Mouse (Mus musculus) limb, embryonic 13.5 days (tissue): ENCODE results near the gene Cse1l. TPM values are rescaled to one million over a fixed set of nuclear protein-coding genes. Genes with fewer than 3 reads are reported as not detected.
A peak's percentile ranks its signal among the peaks of the same experiment; 100 is the strongest.

Experiments used
- ATAC-seq: fragments of 200-750 bp; cut with Nextera tagmentation; 2 replicates; pipeline ENCODE4 v1.8.0; 2017; ENCODE audit warnings: low read depth, moderate number of reproducible peaks, moderate TSS enrichment; ENCODE audit not compliant: low FRiP score
- H3K27ac ChIP-seq: fragments of 300-500 bp; sonication (generic); 2 replicates; pipeline ENCODE4 v1.5.1; 2015; ENCODE audit warnings: inconsistent platforms, mild to moderate bottlenecking, moderate library complexity
- H3K27me3 ChIP-seq: fragments of 300-500 bp; sonication (generic); 2 replicates; pipeline ENCODE4 v1.6.1; 2015; ENCODE audit warnings: mild to moderate bottlenecking, inconsistent platforms
- H3K36me3 ChIP-seq: fragments of 300-500 bp; sonication (generic); 2 replicates; pipeline ENCODE4 v1.6.1; 2015; ENCODE audit warnings: inconsistent platforms, mild to moderate bottlenecking, moderate library complexity
- H3K4me1 ChIP-seq: fragments of 300-500 bp; sonication (generic); 2 replicates; pipeline ENCODE4 v1.6.1; 2015; ENCODE audit warnings: inconsistent platforms
- H3K4me2 ChIP-seq: fragments of 300-500 bp; sonication (generic); replicated peaks from 2 replicates; pipeline ENCODE4 v1.6.1; 2015; ENCODE audit warnings: inconsistent platforms, mild to moderate bottlenecking, moderate library complexity
- H3K4me3 ChIP-seq: fragments of 300-500 bp; sonication (generic); 2 replicates; pipeline ENCODE4 v1.5.1; 2015; ENCODE audit warnings: moderate library complexity, mild to moderate bottlenecking, inconsistent platforms
- H3K9ac ChIP-seq: fragments of 300-500 bp; sonication (generic); 2 replicates; pipeline ENCODE4 v1.6.1; 2015; ENCODE audit warnings: mild to moderate bottlenecking, inconsistent platforms
- H3K9me3 ChIP-seq: fragments of 300-500 bp; sonication (generic); 2 replicates; pipeline ENCODE4 v1.6.1; 2016; ENCODE audit warnings: inconsistent platforms
- WGBS: fragments of 180-500 bp; shearing (Covaris S2); methylation state at CpG from one replicate; pipeline ENCODE4 v1.1.7; 2015; 5-methylcytosine and 5-hydroxymethylcytosine counted together
- polyA plus RNA-seq: library from polyadenylated mRNA; unstranded; fragments of >200 nt; fragmentation: Nextera tagmentation; extraction: Ambion mirVana; gene quantifications from 2 replicates; pipeline ENCODE4 v1.2.1, GENCODE M21; 2015

Gene Cse1l
- polyA plus RNA-seq, 1 experiment from 2014 or later: 127 TPM

DNA sequence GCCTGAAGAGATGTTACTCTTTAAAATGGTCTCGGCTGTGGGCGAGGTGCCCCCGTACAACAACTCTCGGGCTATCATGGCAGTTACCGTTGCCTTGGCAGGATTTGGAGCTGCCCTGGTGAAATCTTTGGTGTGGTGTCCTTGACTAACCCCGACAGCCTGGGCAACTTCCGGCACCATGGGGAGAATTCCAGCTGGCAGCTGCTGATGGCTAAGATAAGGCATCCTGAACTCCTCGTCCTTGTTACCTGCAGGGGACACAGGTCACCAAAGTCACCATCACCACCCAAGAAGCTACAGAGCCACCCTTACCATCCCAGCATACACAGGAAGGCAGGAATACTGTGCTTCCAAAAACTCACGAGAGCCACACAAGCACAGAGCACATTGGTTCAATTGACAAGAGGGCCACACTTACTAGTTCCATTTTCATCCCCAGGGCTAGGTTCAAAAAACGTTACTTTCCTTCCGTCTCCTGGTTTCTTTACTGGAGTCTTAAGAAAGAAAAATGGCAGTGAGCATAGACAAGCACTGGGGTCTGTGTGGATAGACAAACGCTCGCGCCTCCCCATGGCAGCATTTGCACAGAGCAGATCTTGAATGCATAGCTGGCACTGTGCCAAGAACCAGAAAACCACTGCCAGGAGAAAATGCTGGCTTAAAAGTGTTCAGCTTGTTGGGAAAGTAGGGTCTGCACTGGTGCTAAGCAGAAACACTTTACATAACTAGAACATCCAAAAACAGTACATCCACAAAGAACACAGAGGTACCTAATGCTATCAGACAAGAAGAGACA, 45.2 kb downstream of the Cse1l start:
- no peak overlapping the region for H3K4me3 ChIP-seq
- no peaks in the 10 kb centered on the region for H3K4me1 ChIP-seq
- no peaks in the 10 kb centered on the region for H3K9me3 ChIP-seq
- peaks cover 97% of the 10 kb centered on the region for H3K36me3 ChIP-seq
- ATAC-seq: no peak
- H3K4me2 ChIP-seq: no peak overlapping the region
- no peak overlapping the region for H3K9ac ChIP-seq
- H3K27me3 ChIP-seq: no peaks in the 10 kb centered on the region
- 84% methylated on average over 14 of the region's 14 CpGs for WGBS
- no peak overlapping the region; the same call in 1 of the 2 replicates for H3K27ac ChIP-seq

DNA sequence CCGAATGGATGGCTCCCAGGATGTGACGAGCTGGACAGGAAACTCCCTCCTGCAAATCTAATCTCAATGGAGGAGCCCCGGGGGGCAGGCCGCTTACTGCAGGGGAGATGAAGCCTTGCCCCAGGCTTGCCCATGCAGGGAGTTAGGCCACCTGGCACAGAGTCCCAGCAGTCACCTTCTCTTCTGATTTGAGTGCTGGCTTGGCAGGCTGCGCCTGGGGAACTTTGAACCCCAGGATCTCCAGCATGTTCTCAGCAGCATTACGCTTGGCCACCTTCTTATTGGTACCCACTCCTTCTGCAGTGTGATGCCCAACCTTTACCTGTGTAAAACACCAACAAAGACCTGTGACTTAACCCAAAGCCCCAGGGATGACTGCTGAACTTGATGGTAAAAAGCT, 46.3 kb downstream of the Cse1l start:
- WGBS: 83% methylated on average over 6 of the region's 6 CpGs
- no peaks in the 10 kb centered on the region for H3K27me3 ChIP-seq
- H3K4me3 ChIP-seq: no peak overlapping the region
- no peak overlapping the region for H3K4me2 ChIP-seq
- no peaks in the 10 kb centered on the region for H3K9me3 ChIP-seq
- H3K4me1 ChIP-seq: no peaks in the 10 kb centered on the region
- ATAC-seq: no peak
- peaks cover 99% of the 10 kb centered on the region for H3K36me3 ChIP-seq
- no peak overlapping the region for H3K27ac ChIP-seq
- H3K9ac ChIP-seq: no peak overlapping the region

DNA sequence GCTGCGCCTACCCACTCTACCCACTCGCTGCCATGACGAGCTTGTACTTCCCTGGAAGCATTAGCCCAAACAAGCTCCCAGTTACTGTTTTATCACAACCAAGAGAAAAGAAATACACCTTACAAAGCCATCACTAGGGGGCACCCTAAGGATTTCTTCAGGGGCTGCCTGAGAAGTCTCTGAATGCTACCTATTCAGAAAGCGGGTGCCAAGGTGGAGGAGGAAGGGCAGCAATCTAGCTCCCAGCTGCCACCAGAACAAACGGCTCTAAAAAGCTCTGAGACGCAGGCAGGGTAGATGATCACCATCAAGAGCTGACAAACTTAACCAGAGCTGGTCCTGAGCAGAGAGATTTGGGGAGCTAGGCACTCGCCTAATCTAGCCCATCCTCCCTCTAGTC, 51.0 kb downstream of the Cse1l start:
- H3K9ac ChIP-seq: no peak overlapping the region
- H3K4me1 ChIP-seq: no peaks in the 10 kb centered on the region
- 63% methylated on average over 7 of the region's 7 CpGs for WGBS
- no peak for ATAC-seq
- peaks cover 96% of the 10 kb centered on the region for H3K36me3 ChIP-seq
- H3K4me3 ChIP-seq: no peak overlapping the region
- H3K9me3 ChIP-seq: no peaks in the 10 kb centered on the region
- no peak overlapping the region for H3K4me2 ChIP-seq
- H3K27me3 ChIP-seq: no peaks in the 10 kb centered on the region
- no peak overlapping the region for H3K27ac ChIP-seq

DNA sequence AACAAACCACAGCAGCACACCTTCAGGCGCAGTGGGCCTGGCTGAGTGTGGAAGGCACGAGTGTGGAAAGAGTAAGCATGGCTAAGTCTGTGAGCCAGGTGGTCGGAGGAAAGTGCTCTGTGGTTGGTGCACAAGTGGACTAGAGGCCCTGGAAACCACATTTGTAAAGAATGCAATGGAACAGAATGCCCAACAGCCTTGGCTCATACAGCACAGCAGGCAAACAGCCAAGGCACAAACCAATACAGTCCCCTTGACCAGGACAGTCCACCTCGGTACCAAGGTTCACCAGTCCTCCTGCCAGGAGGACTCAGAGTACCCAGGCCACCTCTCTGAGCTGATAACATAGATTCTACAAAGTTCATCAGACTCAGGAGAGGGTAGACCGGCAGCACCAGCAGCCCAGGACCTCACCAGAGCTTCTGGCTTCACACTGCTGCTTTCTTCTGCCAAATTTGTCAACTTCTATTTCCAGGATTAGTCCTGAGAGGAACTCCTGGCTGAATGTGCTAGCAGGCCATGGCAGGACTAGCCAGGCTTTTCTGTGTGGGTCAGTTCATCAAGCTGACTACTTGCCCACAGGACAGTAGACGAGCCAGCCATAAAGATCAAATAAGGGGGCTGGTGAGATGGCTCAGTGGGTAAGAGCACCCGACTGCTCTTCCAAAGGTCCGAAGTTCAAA, 54.9 kb downstream of the Cse1l start:
- H3K4me3 ChIP-seq: no peak overlapping the region
- H3K9ac ChIP-seq: no peak overlapping the region
- H3K9me3 ChIP-seq: no peaks in the 10 kb centered on the region
- peaks cover 71% of the 10 kb centered on the region for H3K36me3 ChIP-seq
- H3K4me1 ChIP-seq: no peaks in the 10 kb centered on the region
- 82% methylated on average over 8 of the region's 8 CpGs for WGBS
- no peak overlapping the region for H3K27ac ChIP-seq
- H3K27me3 ChIP-seq: no peaks in the 10 kb centered on the region
- ATAC-seq: no peak
- no peak overlapping the region for H3K4me2 ChIP-seq

DNA sequence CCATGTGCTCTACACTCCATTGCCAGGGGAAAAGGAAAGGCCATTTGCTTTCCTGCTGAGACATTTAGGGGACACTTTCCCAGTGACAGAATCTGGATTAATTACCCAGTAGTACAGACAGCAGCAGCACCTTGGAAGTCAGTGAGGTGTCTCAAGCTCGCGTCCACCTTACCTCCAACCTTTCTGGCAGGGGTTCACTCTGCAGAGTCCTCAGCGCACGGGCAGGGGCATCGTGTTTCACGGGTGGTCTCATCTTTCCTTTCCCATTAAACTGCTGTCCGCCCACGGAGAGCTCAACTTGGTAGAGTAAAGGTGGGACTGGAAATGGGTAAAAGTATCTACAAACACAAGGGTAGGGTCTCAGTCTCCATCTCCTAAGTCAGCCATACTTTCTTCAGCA, 57.4 kb downstream of the Cse1l start:
- no peaks in the 10 kb centered on the region for H3K9me3 ChIP-seq
- no peak overlapping the region for H3K4me2 ChIP-seq
- WGBS: 59% methylated on average over 8 of the region's 8 CpGs
- no peak for ATAC-seq
- H3K27me3 ChIP-seq: no peaks in the 10 kb centered on the region
- no peak overlapping the region for H3K4me3 ChIP-seq
- no peak overlapping the region for H3K9ac ChIP-seq
- H3K27ac ChIP-seq: no peak overlapping the region
- H3K36me3 ChIP-seq: peaks cover 46% of the 10 kb centered on the region
- no peaks in the 10 kb centered on the region for H3K4me1 ChIP-seq

DNA sequence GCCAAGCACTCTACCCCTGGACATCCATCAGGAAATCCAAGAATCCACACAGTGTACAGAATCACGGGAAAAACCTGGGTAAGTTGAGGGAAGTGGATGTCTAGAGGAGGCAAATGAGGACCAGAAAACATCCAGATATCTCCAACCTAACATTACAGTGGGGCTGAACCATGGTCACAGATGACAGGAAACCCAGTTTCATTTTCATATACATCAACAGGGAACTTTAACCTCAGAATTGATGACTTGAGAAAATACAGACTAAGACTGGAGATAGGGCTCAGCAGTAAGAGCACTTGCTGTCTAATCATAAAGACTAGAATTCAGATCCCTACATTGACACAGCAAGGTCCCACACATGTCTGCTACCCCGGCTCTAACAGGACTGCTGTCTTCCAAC, 58.9 kb downstream of the Cse1l start:
- Histone ChIP-seq H3K9ac (no peak overlapping the region), H3K4me2 (no peak overlapping the region), H3K9me3 (no peaks in the 10 kb centered on the region), H3K27me3 (no peaks in the 10 kb centered on the region), H3K27ac (no peak overlapping the region), H3K4me3 (no peak overlapping the region), H3K36me3 (peaks cover 31% of the 10 kb centered on the region), H3K4me1 (no peaks in the 10 kb centered on the region)
- ATAC-seq: no peak
- WGBS: 86% methylated on average over 2 of the region's 2 CpGs

DNA sequence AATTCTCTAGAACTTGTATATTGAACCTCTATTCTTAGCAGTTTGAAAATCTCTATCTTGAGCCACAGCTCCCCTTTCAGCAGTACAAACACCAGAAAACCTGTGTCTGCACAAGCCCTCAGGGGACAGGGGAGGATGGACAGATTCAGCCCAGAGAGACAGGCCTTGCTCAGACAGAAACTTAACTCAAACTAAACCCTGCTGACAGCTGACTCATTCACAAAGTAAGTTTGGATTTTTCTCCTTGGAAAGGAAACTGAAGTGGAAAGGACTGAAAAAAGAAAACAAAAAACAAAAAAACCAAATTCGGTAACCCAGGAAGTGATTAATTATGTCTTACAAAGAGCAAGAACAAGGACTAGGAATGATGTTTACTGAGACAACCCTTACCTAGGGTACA, 67.3 kb downstream of the Cse1l start:
- Histone ChIP-seq H3K9me3 (no peaks in the 10 kb centered on the region), H3K4me3 (no peak overlapping the region), H3K9ac (no peak overlapping the region), H3K27me3 (no peaks in the 10 kb centered on the region), H3K4me1 (peaks cover 42% of the 10 kb centered on the region), H3K4me2 (no peak overlapping the region), H3K27ac (no peak overlapping the region), H3K36me3 (no peaks in the 10 kb centered on the region)
- 53% methylated on average over 1 of the region's 1 CpGs for WGBS
- no peak for ATAC-seq

DNA sequence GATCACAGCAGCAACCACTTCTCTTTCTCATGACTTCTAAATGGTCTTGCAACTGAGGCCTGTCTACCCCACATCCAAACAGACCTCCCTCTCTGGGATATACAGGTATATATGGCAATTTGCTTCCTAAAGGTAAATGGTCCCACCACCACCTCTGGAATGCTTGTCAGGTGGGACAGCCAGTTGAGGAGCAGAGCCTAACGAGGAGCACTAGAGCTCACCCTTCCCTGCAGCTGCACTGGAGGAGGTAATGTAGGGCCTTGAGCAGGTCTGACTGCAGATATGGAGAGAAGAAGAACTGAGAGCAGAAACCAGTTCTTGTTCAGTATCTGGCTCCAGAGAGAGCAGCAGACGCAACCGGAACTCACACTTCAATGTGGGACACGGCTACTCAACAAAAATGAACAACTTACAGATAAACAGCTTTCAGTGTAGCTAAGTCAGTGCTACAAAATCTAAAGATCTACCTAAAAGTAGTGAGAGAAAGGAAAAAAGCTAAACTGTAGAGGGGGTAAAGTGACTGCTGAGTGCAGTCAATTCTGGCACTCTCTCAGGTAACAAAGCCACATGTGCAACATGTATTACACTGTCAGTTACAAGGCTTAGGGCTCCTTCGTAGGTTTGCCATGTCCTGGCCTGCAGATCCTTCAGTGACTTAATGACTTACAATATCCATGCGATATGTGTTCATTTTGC, 68.5 kb downstream of the Cse1l start:
- Histone ChIP-seq H3K36me3 (no peaks in the 10 kb centered on the region), H3K4me1 (peaks cover 43% of the 10 kb centered on the region), H3K9me3 (no peaks in the 10 kb centered on the region), H3K27me3 (no peaks in the 10 kb centered on the region), H3K9ac (no peak overlapping the region), H3K4me2 (no peak overlapping the region), H3K4me3 (no peak overlapping the region), H3K27ac (no peak overlapping the region; the same call in 1 of the 2 replicates)
- no peak for ATAC-seq
- 62% methylated on average over 6 of the region's 6 CpGs for WGBS

DNA sequence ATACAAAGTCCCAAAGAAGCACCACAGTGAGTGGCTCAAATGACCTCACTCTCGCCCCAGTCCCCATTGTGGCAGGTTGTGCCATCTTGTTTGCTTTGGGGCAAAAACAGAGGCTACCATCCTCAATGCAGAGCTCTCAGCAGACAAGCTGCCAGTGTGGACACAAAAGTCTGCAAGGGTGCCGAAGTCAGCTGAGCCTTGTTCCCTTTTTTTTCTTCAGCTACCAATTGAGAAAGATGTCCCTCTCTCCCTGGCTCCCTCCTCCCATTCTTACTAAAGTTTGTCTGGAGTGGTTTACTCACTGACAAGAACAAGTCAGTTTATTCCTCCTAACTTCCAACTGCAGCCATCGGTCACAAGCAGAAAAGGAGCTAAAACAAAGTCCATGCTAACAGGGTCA, 70.5 kb downstream of the Cse1l start:
- Histone ChIP-seq H3K4me3 (no peak overlapping the region), H3K36me3 (no peaks in the 10 kb centered on the region), H3K9me3 (no peaks in the 10 kb centered on the region), H3K27ac (peak overlapping the region; percentile 72), H3K4me2 (peak overlapping the region; percentile 38), H3K4me1 (peaks cover 43% of the 10 kb centered on the region), H3K9ac (peak overlapping the region; percentile 3; the same call in 1 of the 2 replicates), H3K27me3 (no peaks in the 10 kb centered on the region)
- 71% methylated on average over 3 of the region's 3 CpGs for WGBS
- ATAC-seq: no peak

DNA sequence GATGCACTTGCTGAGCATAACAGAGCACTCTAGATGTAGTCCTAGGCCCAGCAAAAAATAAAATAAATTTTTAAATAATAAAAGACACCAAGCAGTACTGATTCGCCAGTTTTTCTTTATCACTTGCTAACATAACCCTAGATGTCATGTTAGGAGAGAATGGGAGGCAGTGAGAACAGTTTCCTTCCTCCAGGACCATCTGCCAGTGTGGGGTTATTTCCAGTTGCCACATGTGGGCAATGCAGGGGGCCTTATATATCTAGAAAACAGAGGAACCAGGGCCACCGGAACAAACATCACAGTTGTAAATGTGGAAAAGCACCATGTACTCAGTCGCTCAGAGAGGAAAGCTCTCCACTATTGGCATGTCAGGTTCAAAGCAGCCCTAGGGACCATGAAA, 71.7 kb downstream of the Cse1l start:
- WGBS: 60% methylated on average over 3 of the region's 3 CpGs
- peak overlapping the region; percentile 3; the same call in 1 of the 2 replicates for H3K9ac ChIP-seq

DNA sequence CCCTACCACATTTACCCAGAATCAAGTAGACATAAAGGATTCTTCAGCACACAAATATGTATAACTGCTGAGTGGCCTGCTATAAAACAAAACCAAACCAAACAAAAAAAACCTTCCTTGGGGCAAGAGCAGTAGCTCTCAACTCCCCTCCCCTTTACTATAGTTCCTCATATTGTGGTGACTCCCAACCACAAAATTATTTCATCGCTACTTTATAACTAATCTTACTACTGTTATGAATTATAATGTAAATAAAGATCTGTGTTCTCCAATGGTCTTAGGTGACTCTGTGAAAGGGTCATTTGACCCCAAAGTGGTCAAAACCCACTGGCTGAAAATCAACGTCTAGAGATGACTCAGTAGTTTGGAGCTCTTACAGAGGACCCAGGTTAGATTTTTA, 74.3 kb downstream of the Cse1l start:
- Histone ChIP-seq H3K9ac (no peak overlapping the region), H3K4me1 (peaks cover 31% of the 10 kb centered on the region), H3K27me3 (no peaks in the 10 kb centered on the region), H3K36me3 (no peaks in the 10 kb centered on the region), H3K4me3 (no peak overlapping the region), H3K4me2 (no peak overlapping the region), H3K9me3 (0 out of 2 replicates have a peak, but pooled peaks cover 4% of the 10 kb centered on the region), H3K27ac (no peak overlapping the region)
- 87% methylated on average over 2 of the region's 2 CpGs for WGBS
- ATAC-seq: no peak

More for the DNA sequence above, 71.7 kb downstream of the Cse1l start:
- 0 out of 2 replicates have a peak, but pooled peaks cover 4% of the 10 kb centered on the region for H3K9me3 ChIP-seq
- H3K4me1 ChIP-seq: peaks cover 43% of the 10 kb centered on the region
- no peak for ATAC-seq
- H3K4me2 ChIP-seq: no peak overlapping the region
- no peak overlapping the region for H3K4me3 ChIP-seq
- H3K36me3 ChIP-seq: no peaks in the 10 kb centered on the region
- H3K27ac ChIP-seq: peak overlapping the region; percentile 72; the same call in 1 of the 2 replicates
- no peaks in the 10 kb centered on the region for H3K27me3 ChIP-seq

DNA sequence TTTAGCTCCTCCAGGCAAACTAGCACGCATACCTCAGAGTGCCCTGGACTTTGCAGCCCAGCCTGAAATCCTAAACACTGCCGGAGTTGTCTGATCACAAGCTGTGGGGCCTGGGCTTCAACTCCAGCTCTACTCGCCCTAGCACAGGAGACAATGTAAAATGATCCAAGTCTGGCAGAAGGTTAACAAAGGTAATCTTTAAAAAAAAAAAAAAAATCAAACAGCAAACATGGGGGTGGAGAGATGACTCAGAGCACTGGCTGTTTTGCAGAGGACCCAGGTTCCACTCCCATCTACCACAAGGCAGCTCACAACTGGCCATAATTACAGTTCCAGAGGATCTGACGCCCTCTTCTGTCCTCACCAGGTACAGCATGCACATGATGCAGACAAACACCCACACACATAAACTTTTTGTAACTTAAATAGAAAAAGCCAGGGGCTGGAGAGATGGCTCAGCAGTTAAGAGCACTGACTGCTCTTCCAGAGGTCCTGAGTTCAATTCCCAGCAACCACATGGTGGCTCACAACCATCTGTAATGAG, 77.6 kb downstream of the Cse1l start:
- Histone ChIP-seq H3K36me3 (no peaks in the 10 kb centered on the region), H3K4me3 (no peak overlapping the region), H3K4me1 (no peaks in the 10 kb centered on the region), H3K27ac (no peak overlapping the region), H3K27me3 (no peaks in the 10 kb centered on the region), H3K9ac (no peak overlapping the region), H3K9me3 (0 out of 2 replicates have a peak, but pooled peaks cover 4% of the 10 kb centered on the region), H3K4me2 (no peak overlapping the region)
- no peak for ATAC-seq
- 77% methylated on average over 4 of the region's 4 CpGs for WGBS
